Mouse (Mus musculus): ENCODE data around the gene Irs2.

Irs2 gene

DNA sequence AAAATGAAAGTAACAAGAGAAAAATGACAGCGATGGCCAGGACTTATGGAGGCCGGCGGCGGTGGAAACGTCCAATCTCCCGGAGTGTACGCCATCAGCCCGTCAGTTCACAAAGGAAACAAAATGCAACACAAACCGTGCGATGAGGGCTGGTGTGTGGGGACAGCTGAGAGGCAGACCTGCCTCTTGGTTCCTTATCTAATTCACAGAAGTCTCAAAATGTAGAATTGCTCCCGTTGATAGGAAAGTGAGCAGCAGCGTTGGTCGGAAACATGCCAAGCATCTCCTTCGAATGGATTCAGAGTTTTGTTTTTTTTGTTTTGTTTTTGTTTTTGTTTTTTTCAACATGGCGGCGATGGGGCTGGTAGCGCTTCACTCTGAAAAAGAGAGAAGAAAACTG, 21.6 kb downstream of the Irs2 start:
- no peak for DNase-seq (ENCODE audit: low spot score)

- DNase-seq (ENCODE audit: low spot score) = no peak
These were observed 23.2 kb downstream of the Irs2 start for GRCm38 (mm10) chr8:10985064-10985463.

DNA sequence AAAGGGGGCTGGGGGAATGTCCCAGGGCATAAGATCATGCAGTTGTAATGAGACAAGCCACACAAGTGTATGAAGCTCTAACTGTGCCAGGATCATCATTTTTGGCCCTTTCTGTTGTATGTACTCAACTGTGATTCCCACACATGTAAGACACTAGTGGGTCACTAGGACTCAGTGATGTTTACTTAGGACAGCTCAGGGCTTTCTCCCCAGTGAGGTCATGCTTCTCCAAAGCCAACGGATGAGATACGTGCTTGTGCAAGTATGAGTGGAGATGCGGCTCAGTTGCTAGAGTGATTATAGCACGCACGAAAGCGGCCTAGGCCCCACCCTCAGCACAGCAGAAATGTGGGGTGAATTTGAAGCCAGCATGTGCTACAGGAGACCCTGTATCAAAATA, 27.4 kb downstream of the Irs2 start:
- DNase-seq (ENCODE audit: low spot score) = peak; percentile 56

DNA sequence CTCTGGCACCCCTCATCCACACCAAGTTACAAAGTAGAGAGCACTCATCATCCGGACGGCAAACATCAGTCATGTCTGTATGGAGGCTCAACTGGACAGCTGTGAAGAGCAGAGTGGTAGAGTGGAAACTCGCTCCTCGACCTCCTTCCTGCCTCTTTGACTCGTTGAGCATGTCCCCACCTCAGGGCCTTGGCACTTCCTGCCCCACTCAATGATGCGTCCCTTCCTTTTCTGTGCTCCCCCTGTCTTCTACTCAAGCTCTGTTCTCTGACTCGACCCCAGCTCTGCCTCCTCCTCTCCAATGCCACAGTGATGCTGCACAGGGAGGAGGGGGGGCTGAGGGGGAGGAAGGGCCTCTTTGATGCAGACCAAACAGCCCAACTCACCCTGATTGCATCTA, 28.3 kb downstream of the Irs2 start:
- DNase-seq (ENCODE audit: low spot score) = no peak

GRCm38 (mm10) chr8:10979196-10979794, 29.0 kb downstream of the Irs2 start:
- no peak for DNase-seq (ENCODE audit: low spot score)

GRCm38 (mm10) chr8:10978377-10978776, 29.9 kb downstream of the Irs2 start:
- DNase-seq (ENCODE audit: low spot score) = peak; percentile 88

DNA sequence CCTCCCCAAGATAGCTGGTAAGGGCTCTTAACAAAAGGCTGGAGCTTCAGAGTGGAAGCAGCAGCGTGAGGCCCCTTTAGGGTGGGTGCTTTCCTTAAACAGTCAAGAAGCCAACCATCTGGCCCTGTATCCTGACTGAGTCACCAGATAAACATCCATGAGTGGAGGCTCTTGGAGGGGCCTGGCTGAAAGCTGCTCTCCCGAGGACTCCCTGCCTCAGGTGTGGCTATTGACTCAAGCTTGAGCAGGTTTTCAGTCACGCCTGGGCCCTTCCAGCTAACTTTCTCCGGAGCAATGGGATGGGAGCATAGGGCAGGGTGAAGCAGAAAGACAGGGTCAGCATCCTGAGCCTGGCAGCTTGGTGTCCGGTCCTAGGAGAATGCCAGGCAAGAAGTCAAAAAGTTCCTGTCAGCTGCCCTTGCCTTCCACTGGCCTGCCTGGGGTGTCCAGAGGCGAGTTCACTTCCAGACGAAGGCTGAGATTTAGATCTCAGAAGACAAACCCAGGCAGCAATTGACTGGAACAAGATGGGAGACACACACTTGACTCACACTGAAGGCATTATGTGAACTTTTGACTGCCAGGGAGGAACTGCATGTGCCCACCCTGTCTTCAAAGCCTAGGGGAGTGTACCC, 30.4 kb downstream of the Irs2 start:
- DNase-seq (ENCODE audit: low spot score) = peak; percentile 63

DNA sequence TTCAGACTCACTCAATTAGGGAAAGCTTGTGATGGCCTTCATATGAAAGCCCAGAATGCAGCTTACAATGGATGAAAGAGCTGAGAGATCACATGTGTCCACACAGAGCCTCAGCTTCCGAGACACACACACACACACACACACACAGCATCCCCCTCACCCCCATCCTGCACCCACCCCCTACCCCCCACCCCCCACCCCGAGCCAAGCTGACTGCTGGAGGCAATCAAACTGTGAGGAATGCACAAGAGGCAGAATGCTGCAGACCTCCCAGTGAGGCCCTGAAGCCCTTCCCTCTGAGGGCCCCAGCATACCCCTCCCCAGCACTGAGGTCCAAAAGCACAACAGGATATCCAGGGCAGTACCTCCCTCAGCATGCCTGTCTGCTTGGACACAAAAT, 33.6 kb downstream of the Irs2 start:
- no peak for DNase-seq (ENCODE audit: low spot score)

GRCm38 (mm10) chr8:10974126-10974525, 34.1 kb downstream of the Irs2 start:
- no peak for DNase-seq (ENCODE audit: low spot score)

DNA sequence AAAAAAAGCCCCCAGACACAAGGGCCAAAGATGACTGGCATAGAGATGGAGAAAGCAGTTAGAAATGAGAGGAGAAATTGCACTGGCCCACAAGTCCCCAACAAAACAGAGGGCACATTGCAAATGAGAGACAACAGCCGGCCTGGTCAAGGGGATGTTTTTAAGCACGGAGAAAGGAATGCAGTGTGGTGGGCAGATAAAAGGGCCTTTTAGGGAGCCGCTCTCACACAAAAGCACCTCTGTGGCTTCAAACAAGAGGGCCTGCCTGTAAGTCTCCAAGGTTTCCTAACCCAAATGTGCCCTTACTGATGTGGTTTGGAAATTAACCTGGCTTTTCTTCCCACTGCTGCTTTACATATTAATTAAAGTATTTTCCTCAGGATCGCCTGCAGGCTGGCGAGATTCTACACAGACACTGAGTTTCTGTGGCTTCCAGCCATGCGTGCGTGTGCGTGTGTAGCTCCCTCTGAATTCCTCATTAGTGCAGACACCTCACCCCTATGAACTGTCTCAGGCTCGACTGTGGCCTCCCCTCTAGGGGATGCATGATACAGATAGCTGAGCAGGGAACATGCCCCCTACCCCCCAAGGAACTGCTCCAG, 35.3 kb downstream of the Irs2 start:
- no peak for DNase-seq (ENCODE audit: low spot score)

- no peak for DNase-seq (ENCODE audit: low spot score)
These were observed 36.3 kb downstream of the Irs2 start for GRCm38 (mm10) chr8:10971984-10972383.

DNA sequence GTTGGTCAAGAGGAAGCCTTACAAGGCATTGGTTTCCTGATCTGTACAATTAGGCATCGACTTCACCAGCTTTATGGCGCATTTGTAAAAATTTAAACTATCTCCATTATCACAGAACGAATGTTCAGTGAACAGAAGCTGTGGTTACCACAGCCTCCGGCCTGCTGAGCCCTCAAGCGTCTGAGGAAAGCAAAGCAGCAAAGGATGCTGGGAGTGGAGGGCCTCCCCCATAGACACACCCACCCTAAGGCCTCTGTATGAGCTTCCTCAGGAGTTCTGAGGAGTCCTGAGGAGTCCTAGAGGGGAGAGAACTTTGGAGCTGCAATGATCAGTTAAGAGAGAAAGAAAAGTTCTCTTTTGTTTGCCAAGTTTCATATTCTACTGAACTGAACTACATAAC, 36.7 kb downstream of the Irs2 start:
- DNase-seq (ENCODE audit: low spot score) = no peak

- DNase-seq (ENCODE audit: low spot score) = peak; percentile 89
These were observed 37.5 kb downstream of the Irs2 start for GRCm38 (mm10) chr8:10970496-10971456.

GRCm38 (mm10) chr8:10968687-10969086, 39.6 kb downstream of the Irs2 start:
- DNase-seq (ENCODE audit: low spot score) = no peak

DNA sequence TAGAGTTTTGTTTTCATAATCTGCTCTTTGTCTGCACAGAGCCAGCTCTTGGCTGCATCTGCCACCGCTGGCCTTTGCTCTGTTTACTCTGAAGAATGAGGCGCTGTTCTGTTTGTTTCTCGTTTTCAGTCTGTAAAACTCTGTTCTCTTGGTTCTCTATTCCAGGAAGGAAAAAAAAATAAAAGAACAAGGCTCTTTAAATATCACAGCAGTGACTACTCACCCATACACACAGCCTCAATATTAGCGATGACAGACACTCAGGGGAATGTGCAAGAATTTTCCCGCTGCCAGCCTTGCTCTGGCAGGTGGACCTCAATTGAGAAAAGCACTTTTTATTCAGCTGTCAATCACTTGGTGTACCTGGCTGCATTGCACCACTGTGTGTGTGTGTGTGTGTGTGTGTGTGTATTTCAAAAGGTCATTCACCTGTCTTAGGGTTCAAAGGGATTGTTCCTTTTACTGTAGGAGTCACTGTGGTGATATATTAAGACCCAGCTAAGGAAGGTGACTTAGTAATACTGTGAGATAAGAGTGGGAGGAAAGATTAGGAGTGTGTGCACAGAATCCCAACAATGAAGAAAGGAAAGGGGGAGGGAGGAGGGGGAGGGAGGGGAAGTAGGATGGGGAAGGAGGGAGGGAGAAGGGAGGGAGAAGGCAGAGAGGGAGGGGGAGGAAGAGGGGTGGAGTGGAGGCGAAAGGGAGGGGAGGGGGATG, 42.7 kb downstream of the Irs2 start:
- DNase-seq (ENCODE audit: low spot score) = peak; percentile 93

DNA sequence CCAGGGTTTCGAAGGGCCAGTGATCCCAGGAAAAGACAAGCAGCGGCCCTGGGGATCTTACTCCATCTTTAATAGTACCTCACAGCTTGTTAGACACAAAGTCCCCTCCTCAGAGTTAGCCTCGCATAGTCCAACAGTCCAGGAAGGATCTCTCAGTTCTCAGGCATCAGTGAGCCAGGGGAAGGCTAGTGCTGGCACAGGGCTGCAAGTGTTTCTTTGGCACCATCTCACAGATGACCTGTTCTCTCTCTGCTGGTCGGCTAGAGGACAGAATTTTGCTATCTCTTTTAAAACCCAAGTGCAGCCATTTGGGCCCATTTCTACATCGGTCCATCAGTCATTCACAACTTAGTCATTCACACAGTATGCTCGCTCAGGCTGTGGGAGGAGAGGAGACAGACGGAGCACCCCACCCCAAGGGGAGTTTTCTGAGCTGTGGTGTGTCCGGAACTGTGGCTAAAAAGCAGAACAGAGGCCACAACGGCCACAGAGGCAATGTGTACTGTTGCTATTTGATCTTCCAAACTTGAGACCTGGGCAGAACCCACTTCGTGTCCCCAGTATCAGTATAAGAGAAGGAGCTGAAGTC, 43.7 kb downstream of the Irs2 start:
- peak; percentile 71 for DNase-seq (ENCODE audit: low spot score)

- DNase-seq (ENCODE audit: low spot score) = peak; percentile 68
These were observed 46.3 kb downstream of the Irs2 start for GRCm38 (mm10) chr8:10961989-10962388.

GRCm38 (mm10) chr8:10960277-10960819, 47.9 kb downstream of the Irs2 start:
- peak; percentile 69 for DNase-seq (ENCODE audit: low spot score)

DNA sequence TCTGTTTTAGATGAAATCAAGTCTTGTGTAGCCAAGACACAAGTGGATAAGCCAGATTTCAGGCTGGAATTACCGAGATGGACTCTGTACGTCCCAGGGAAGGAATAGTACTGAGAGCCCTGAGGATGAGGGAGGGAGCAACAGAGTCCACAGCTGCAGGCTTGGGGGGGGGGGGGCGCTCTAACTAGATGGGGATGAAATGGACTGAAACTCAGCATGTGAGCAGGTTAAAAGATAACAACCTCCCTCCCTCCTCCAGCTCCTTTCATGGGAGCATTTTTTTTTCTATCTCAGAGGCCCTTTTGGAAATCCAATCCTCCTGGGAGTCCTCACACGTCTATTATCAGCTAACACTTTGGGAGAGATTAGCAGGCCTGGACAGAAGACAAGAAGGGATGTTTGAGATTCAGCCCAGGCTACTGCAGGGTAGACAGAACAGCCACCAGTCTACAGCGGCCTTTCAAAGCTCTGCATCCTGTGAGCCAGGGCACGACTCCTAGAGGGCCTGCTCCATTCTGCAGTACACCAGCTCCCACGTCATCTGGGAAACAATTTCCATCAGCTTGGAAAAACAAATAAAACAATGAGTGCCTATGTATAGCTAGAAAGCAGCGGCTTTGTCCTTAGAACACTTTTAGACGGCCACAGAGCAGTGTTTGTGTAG, 50.8 kb downstream of the Irs2 start:
- DNase-seq (ENCODE audit: low spot score) = no peak

GRCm38 (mm10) chr8:10953346-10954053, 54.8 kb downstream of the Irs2 start:
- DNase-seq (ENCODE audit: low spot score) = peak; percentile 97
